Mouse (Mus musculus) cerebellum, adult 2 months (tissue): ENCODE measurements around the gene Acer1. TPM values are rescaled to one million over a fixed set of nuclear protein-coding genes. Genes with fewer than 3 reads are reported as not detected.
"Not testable (repeated sequence)": the region's sequence is repeated elsewhere in the genome, so short reads cannot be mapped to it uniquely, and the experiment has no call there.

ENCODE experiments used
- DNase-seq, 2 experiments: peaks; one replicate each; pipeline ENCODE4 v3.0.0; 2021
- H3K27ac ChIP-seq: fragments of 200-500 bp; 2 replicates; pipeline ENCODE4 v1.5.1; 2012; ENCODE audit warnings: low read length, control low read depth, inconsistent platforms; ENCODE audit not compliant: insufficient read depth
- H3K27me3 ChIP-seq: fragments of 200-500 bp; 2 replicates; pipeline ENCODE4 v1.6.1; 2012; ENCODE audit warnings: inconsistent platforms, mild to moderate bottlenecking, low read length, moderate library complexity; ENCODE audit not compliant: control insufficient read depth, insufficient read depth
- H3K4me1 ChIP-seq: fragments of 200-500 bp; 2 replicates; pipeline ENCODE4 v1.6.1; 2011; ENCODE audit warnings: low read length; ENCODE audit not compliant: control insufficient read depth, insufficient read depth
- H3K4me3 ChIP-seq: fragments of 200-500 bp; replicated peaks from 2 replicates; pipeline ENCODE3; 2011; ENCODE audit warnings: mild to moderate bottlenecking, low read depth, low read length, control low read depth; ENCODE audit not compliant: insufficient read depth
- CTCF ChIP-seq: fragments of 200-500 bp; IDR thresholded peaks from 2 replicates; pipeline ENCODE4 v1.5.1; 2011; ENCODE audit warnings: low read depth, mild to moderate bottlenecking, control low read depth, low read length, moderate library complexity, borderline replicate concordance; ENCODE audit not compliant: insufficient read depth
- POLR2A ChIP-seq: fragments of 200-500 bp; IDR thresholded peaks from 2 replicates; pipeline ENCODE4 v1.6.1; 2011; ENCODE audit warnings: low read length, control low read depth, borderline replicate concordance; ENCODE audit not compliant: insufficient read depth
- WGBS: fragments of 180-500 bp; shearing (Covaris S2); methylation state at CpG from one replicate; pipeline ENCODE4 v1.1.7; 2018; 5-methylcytosine and 5-hydroxymethylcytosine counted together
- polyA plus RNA-seq: library from polyadenylated mRNA; depleted of rRNA; stranded (reverse); fragments of >200 nt; gene quantifications from 2 replicates; pipeline ENCODE4 v1.2.3, GENCODE M21; 2012; rRNA removed

Acer1 gene
- polyA plus RNA-seq, 1 experiment: not detected

GRCm38 (mm10) chr17:56913444-56913843, 68.5 kb downstream of the Acer1 start:
- peaks cover 11% of the 10 kb centered on the region for H3K4me1 ChIP-seq
- TF ChIP-seq POLR2A (no peak), CTCF (no peak)
- no peak overlapping the region for H3K4me3 ChIP-seq
- H3K27me3 ChIP-seq: no peaks in the 10 kb centered on the region
- DNase-seq: no peak
- no peak overlapping the region for H3K27ac ChIP-seq

GRCm38 (mm10) chr17:56913023-56913422, 68.9 kb downstream of the Acer1 start:
- no peak for DNase-seq
- WGBS: 91% methylated on average over 3 of the region's 3 CpGs
- no peak for TF ChIP-seq POLR2A
- TF ChIP-seq CTCF: no peak
- Histone ChIP-seq H3K4me1 (peaks cover 13% of the 10 kb centered on the region), H3K27me3 (no peaks in the 10 kb centered on the region), H3K4me3 (no peak overlapping the region), H3K27ac (no peak overlapping the region)

- H3K4me1 ChIP-seq: peaks cover 24% of the 10 kb centered on the region
- not testable (repeated sequence) for H3K27me3 ChIP-seq, H3K4me3 ChIP-seq
- peak overlapping the region; percentile 72 for H3K27ac ChIP-seq
- DNase-seq: peak; percentile 46 to 58
- WGBS: 25% methylated on average over 2 of the region's 2 CpGs
Measured at GRCm38 (mm10) chr17:56909764-56910163, 72.2 kb downstream of the Acer1 start.

GRCm38 (mm10) chr17:56907887-56908286, 74.0 kb downstream of the Acer1 start:
- peaks cover 39% of the 10 kb centered on the region for H3K4me1 ChIP-seq
- H3K27me3 ChIP-seq: no peaks in the 10 kb centered on the region
- H3K4me3 ChIP-seq: no peak overlapping the region
- no peak for DNase-seq
- no peak overlapping the region for H3K27ac ChIP-seq
- TF ChIP-seq POLR2A (no peak), CTCF (no peak)
- WGBS: 18% methylated on average over 9 of the region's 9 CpGs

- no peak overlapping the region for H3K27ac ChIP-seq
- no peaks in the 10 kb centered on the region for H3K27me3 ChIP-seq
- H3K4me1 ChIP-seq: peaks cover 43% of the 10 kb centered on the region
- TF ChIP-seq POLR2A (no peak), CTCF (no peak)
- no peak overlapping the region for H3K4me3 ChIP-seq
- DNase-seq: no peak
- WGBS: 73% methylated on average over 5 of the region's 5 CpGs
Measured at GRCm38 (mm10) chr17:56907096-56907495, 74.8 kb downstream of the Acer1 start.

GRCm38 (mm10) chr17:56906166-56906565, 75.8 kb downstream of the Acer1 start:
- Histone ChIP-seq H3K27me3 (no peaks in the 10 kb centered on the region), H3K4me1 (peaks cover 43% of the 10 kb centered on the region), H3K4me3 (no peak overlapping the region), H3K27ac (no peak overlapping the region)
- no peak for DNase-seq
- TF ChIP-seq POLR2A: no peak
- TF ChIP-seq CTCF: no peak
- 96% methylated on average over 3 of the region's 3 CpGs for WGBS

Other genes with a start within 250 kb of the Acer1 start
- 7.2 and 9.3 TPM in 2 replicates for gene Nrtn, start 224.6 kb downstream of the Acer1 start, polyA plus RNA-seq
- gene Dus3l, start 217.4 kb downstream of the Acer1 start, polyA plus RNA-seq: 168 and 169 TPM in 2 replicates
- gene Prr22, start 211.9 kb downstream of the Acer1 start, polyA plus RNA-seq: 3.0 and 3.5 TPM in 2 replicates
- gene Rfx2, start 151.1 kb downstream of the Acer1 start, polyA plus RNA-seq: 3.1 and 3.6 TPM in 2 replicates
- gene Acsbg2, start 107.7 kb downstream of the Acer1 start, polyA plus RNA-seq: 0.03 TPM in 2 replicates
- gene 1700061G19Rik, start 106.6 kb downstream of the Acer1 start, polyA plus RNA-seq: 0.03 TPM in 1 of 2 replicates, not detected in the other
- gene Mllt1, start 46.7 kb downstream of the Acer1 start, polyA plus RNA-seq: 45.7 and 47.9 TPM in 2 replicates
- gene Clpp, start 8.2 kb upstream of the Acer1 start, polyA plus RNA-seq: 167 and 175 TPM in 2 replicates
- 56.7 and 70.4 TPM in 2 replicates for gene Alkbh7, start 15.2 kb upstream of the Acer1 start, polyA plus RNA-seq
- gene Pspn, start 17.9 kb upstream of the Acer1 start, polyA plus RNA-seq: 0.41 TPM in 1 of 2 replicates, not detected in the other
- 81.0 and 85.3 TPM in 2 replicates for gene Gtf2f1, start 29.2 kb upstream of the Acer1 start, polyA plus RNA-seq
- 0.10 and 0.34 TPM in 2 replicates for gene Gm17949, start 29.3 kb upstream of the Acer1 start, polyA plus RNA-seq
- gene Khsrp, start 49.4 kb upstream of the Acer1 start, polyA plus RNA-seq: 67.7 and 70.3 TPM in 2 replicates
- gene Slc25a41, start 59.5 kb upstream of the Acer1 start, polyA plus RNA-seq: 0.17 and 0.29 TPM in 2 replicates
- 2.8 and 3.3 TPM in 2 replicates for gene Crb3, start 77.0 kb upstream of the Acer1 start, polyA plus RNA-seq
- 178 and 211 TPM in 2 replicates for gene Slc25a23, start 77.7 kb upstream of the Acer1 start, polyA plus RNA-seq
- 1.1 and 2.1 TPM in 2 replicates for gene Dennd1c, start 96.4 kb upstream of the Acer1 start, polyA plus RNA-seq
- gene Tubb4a, start 105.7 kb upstream of the Acer1 start, polyA plus RNA-seq: 1,121 and 1,177 TPM in 2 replicates
- 5.8 and 7.7 TPM in 2 replicates for gene Tnfsf9, start 123.2 kb upstream of the Acer1 start, polyA plus RNA-seq
- 11.7 and 12.5 TPM in 2 replicates for gene Cd70, start 167.7 kb upstream of the Acer1 start, polyA plus RNA-seq
- gene Tnfsf14, start 212.1 kb upstream of the Acer1 start, polyA plus RNA-seq: not detected in 2 replicates
- 1.1 and 1.3 TPM in 2 replicates for gene C3, start 246.0 kb upstream of the Acer1 start, polyA plus RNA-seq